Mouse (Mus musculus) adrenal gland, postnatal 14 days (tissue): ENCODE data around the gene Cactin. TPM values are rescaled to one million over a fixed set of nuclear protein-coding genes. Genes with fewer than 3 reads are reported as not detected.

Source experiments
- DNase-seq: peaks from one replicate; pipeline ENCODE4 v3.0.0; 2021; ENCODE audit warnings: mixed read lengths
- microRNA-seq, 2 experiments: library from miRNA; unstranded; fragments of <30 nt; microRNA quantifications; one replicate each; pipeline ENCODE4 v1.2.0; 2021
- total RNA-seq: library from RNA; stranded (reverse); gene quantifications from 2 replicates; pipeline ENCODE4 v1.2.3, GENCODE M21; 2021

The Cactin gene
- total RNA-seq, 1 experiment from 2014 or later: 33.1 TPM

DNA sequence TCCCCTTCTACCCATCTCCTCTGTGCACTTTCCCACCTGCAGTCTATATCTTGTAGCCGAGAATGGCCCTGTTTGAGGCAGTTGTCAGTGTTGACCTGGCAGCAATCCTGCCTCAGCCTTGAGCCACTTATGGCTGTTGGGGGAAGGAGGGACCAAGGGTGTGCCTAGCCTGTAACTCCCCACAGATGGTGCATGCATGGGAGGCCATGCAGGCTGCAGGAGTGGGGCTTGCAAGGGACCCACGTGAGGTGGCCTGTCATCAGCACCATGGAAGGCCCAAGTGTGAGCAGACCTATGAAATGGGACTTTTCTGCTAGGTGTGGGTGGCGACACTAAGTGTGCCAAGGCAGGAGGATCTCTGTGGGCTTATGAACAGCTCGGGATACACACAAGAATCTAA lies 44.2 kb downstream of the Cactin start:
- no peak for DNase-seq

DNA sequence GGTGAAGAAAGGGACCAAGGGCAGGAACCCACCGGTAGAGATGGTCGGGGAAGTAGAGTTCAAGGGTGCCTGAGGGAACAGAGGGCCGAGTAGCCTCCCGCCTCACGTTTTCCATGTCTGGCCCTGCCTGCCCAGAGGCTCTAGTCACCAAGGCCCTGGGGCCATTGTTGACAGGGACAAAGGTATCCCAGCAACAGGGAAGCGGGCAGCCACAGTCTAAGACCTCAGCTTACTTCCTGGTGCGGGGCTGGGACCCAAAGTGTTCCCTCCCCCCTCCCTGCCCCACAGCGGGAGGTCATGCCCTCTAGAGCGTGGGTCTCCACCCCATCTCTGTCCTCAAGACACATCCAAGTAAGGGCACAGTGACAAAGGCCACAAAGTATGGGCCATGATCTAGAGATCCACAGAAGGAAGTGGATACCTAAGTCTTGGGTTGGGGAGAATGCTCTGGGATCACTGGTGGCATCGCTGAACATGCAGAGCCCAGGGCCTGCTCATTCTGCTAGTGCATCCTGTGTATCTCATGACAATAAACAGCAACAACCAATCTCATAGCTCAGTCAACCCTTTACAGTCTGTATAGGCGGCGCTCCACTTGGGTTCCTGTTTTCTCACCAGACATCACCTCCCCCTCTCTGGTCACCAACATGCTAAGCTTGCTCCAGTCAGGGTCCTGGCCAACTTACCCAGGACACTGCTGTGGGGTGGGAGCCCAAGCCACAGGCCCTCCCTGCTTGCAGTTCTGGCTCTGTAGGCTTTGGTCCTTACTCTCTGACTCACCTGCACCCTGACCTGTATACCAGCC lies 45.0 kb downstream of the Cactin start, which contains the start of gene 4930404N11Rik:
4930404N11Rik (minus strand) TSS at position 145 of the 805 bp plus-strand sequence.
- DNase-seq: no peak

DNA sequence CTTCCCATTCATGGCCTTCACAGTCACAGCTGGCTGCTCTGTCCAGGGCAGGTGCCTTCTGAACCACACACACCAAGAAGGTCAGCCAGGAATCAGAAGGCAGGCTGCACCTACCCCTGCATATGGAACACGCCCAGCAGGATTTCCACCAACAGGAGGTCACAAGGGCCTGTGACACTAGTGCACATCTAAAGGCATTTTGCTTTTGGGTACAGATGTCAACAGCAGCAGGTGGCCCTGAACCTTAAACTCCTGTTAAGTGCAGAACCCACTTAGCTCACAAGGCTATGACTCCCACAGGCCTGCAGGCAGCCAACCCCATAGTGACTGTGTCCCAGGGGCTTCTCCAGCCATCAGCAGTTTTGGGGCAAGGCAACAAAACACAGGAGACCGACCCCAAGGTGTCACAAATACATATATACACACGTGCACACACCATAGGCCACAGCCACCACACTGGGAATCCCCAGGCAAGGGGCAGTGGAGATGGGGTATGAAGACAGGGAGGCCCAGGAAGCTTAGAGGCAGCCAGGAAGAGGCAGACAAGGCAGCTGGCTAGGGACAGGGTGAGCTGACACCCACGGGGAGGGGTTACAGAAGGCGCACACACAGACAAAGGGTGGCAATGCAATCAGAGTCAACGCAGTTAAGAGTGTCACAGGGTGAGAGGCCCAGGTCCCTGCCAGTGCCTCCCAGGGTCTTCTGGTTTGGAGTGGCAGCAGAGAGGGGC lies 45.7 kb downstream of the Cactin start:
- DNase-seq: no peak

DNA sequence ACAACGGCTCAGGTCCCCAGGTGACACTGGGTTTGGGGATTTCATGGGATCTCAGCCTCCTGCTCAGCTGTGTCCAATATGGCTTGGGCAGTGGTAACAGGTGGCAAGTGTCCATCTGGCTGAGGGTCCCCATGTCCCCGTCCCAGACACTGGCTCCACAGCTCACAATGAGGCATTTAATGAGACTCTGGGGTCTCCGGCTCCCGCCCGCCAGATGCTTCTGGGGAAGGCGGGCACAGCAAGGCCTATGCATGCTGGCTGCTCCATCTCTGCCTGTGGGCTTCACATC lies 46.2 kb downstream of the Cactin start:
- no peak for DNase-seq

DNA sequence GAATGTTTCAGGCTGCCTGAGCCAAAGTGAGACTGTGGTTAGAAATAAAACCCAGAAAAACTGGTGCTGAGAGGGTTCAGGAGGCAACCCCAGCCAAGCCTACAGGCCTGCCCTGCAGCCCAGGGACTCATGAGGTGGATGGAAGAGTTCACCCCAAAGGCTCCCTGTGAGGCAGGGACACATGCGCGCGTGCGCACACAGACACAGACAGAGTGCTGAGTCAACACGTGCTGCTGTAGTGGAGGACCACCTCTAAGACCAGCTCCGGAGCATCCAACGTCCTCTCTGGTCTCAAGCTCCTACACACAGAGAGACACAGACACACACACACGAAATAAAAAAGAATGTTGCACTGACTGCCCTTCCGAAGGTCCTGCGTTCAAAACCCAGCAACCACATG lies 54.4 kb downstream of the Cactin start:
- DNase-seq: no peak

Small RNAs within 50 kb of the gene (microRNA-seq; reads per million reads assigned to microRNA genes)
- 6.1 to 8.5 reads per million in 2 experiments for gene Mir3057

Other genes with a start within 250 kb of the Cactin start
- 2.5 and 26.5 TPM in 2 replicates for gene Creb3l3, start 222.2 kb upstream of the Cactin start, total RNA-seq
- gene Map2k2, start 215.2 kb upstream of the Cactin start, total RNA-seq: 161 and 163 TPM in 2 replicates
- 66.9 and 73.8 TPM in 2 replicates for gene Zbtb7a, start 185.9 kb upstream of the Cactin start, total RNA-seq
- gene Pias4, start 153.2 kb upstream of the Cactin start, total RNA-seq: 27.3 and 28.3 TPM in 2 replicates
- gene Eef2, start 144.5 kb upstream of the Cactin start, total RNA-seq: 1,390 and 1,511 TPM in 2 replicates
- gene Dapk3, start 138.1 kb upstream of the Cactin start, total RNA-seq: 58.3 and 62.2 TPM in 2 replicates
- gene 4930442H23Rik, start 137.3 kb upstream of the Cactin start, total RNA-seq: not detected in 2 replicates
- not detected in 2 replicates for gene Nmrk2, start 119.1 kb upstream of the Cactin start, total RNA-seq
- 2.1 and 3.5 TPM in 2 replicates for gene Atcay, start 90.3 kb upstream of the Cactin start, total RNA-seq
- 11.0 and 12.5 TPM in 2 replicates for gene Zfr2, start 87.9 kb upstream of the Cactin start, total RNA-seq
- gene Matk, start 68.2 kb upstream of the Cactin start, total RNA-seq: 2.1 and 2.9 TPM in 2 replicates
- 108 and 113 TPM in 2 replicates for gene Mrpl54, start 54.2 kb upstream of the Cactin start, total RNA-seq
- 95.0 and 100 TPM in 2 replicates for gene Apba3, start 54.1 kb upstream of the Cactin start, total RNA-seq
- gene Tjp3, start 29.5 kb upstream of the Cactin start, total RNA-seq: 0.90 and 1.6 TPM in 2 replicates
- gene Pip5k1c, start 28.1 kb upstream of the Cactin start, total RNA-seq: 38.7 and 46.9 TPM in 2 replicates
- gene Tbxa2r, start 7.6 kb downstream of the Cactin start, total RNA-seq: 38.6 and 47.0 TPM in 2 replicates
- gene Gipc3, start 22.2 kb downstream of the Cactin start, total RNA-seq: 4.6 and 5.1 TPM in 2 replicates
- 83.0 and 90.1 TPM in 2 replicates for gene Hmg20b, start 29.4 kb downstream of the Cactin start, total RNA-seq
- gene Mfsd12, start 36.4 kb downstream of the Cactin start, total RNA-seq: 15.2 and 16.3 TPM in 2 replicates
- gene 4930404N11Rik, start 44.7 kb downstream of the Cactin start, total RNA-seq: 2.0 and 2.1 TPM in 2 replicates
- 40.5 and 43.3 TPM in 2 replicates for gene Fzr1, start 57.4 kb downstream of the Cactin start, total RNA-seq
- gene Dohh, start 63.3 kb downstream of the Cactin start, total RNA-seq: 52.6 and 55.6 TPM in 2 replicates
- gene Gm48551, start 63.4 kb downstream of the Cactin start, total RNA-seq: 0.48 and 1.6 TPM in 2 replicates
- gene Gm48552, start 67.9 kb downstream of the Cactin start, total RNA-seq: 0.64 and 2.1 TPM in 2 replicates
- gene Smim24, start 71.9 kb downstream of the Cactin start, total RNA-seq: 0.94 and 1.9 TPM in 2 replicates
- gene Nfic, start 134.5 kb downstream of the Cactin start, total RNA-seq: 90.1 and 104 TPM in 2 replicates
- 0.48 and 0.98 TPM in 2 replicates for gene Celf5, start 161.6 kb downstream of the Cactin start, total RNA-seq
- 102 and 107 TPM in 2 replicates for gene Ncln, start 175.3 kb downstream of the Cactin start, total RNA-seq
- gene S1pr4, start 179.0 kb downstream of the Cactin start, total RNA-seq: 2.3 and 7.4 TPM in 2 replicates
- 0.85 and 1.9 TPM in 2 replicates for gene Gna15, start 203.1 kb downstream of the Cactin start, total RNA-seq
- gene Gna11, start 224.1 kb downstream of the Cactin start, total RNA-seq: 65.0 and 67.2 TPM in 2 replicates
- 646 and 698 TPM in 2 replicates for gene Aes, start 238.4 kb downstream of the Cactin start, total RNA-seq